Comparison of ENCODE assay signal across 16 mouse cellular contexts in the genomic region with DNA sequence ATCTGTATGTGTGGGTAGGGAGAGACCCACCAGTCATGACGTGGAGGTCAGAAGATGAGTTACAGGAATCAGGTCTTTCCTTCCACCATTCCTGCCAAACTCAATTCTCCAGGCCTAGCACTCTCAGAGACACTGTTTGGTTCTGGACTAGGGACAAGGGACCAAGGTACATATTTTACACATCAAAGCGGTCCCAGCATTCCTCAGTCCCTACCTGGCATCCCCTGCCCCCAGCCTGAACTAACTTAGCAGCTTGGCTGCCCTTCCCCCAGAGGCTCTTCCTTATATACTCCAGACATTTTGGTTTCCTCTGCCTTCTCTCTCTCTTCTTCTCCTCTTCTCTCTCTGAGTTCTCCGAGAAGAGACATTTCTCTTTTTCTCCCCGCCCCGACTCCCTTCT. TPM values are rescaled to one million over a fixed set of nuclear protein-coding genes. Genes with fewer than 3 reads are reported as not detected.
"Had no signal": no experiment of that assay in that cellular context is flagged by ENCODE, and none has a peak within 500 bp of the region (broad histone marks: within the 10 kb centered on the region; RNA-seq: fewer than 3 reads in every experiment).

No protein-coding gene starts in this region.

- H3K27ac ChIP-seq: neural tube, embryonic 15.5 days; stomach, embryonic 15.5 days; stomach, postnatal 0 days had no signal

- H3K36me3 ChIP-seq: neural tube, embryonic 15.5 days; stomach, embryonic 15.5 days had no signal

- H3K4me1 ChIP-seq: stomach, embryonic 15.5 days had no signal

- H3K4me2 ChIP-seq: neural tube, embryonic 15.5 days; stomach, embryonic 15.5 days had no signal

- H3K9ac ChIP-seq: neural tube, embryonic 15.5 days; stomach, embryonic 15.5 days had no signal

- H3K9me3 ChIP-seq: neural tube, embryonic 15.5 days; stomach, embryonic 15.5 days had no signal

- H3K4me3 ChIP-seq: neural tube, embryonic 15.5 days; stomach, embryonic 15.5 days had no signal

- H3K27me3 ChIP-seq: neural tube, embryonic 15.5 days; stomach, embryonic 15.5 days had no signal

- DNase-seq: retina, postnatal 1 day; right cerebral cortex, adult 18-20 months; right cerebral cortex, postnatal 14 days; right cerebral cortex, postnatal 25 days; right cerebral cortex, postnatal 4 days; spleen, adult 18-20 months; thymus, adult 18-20 months; thymus, adult 2 months; thymus, postnatal 14 days; thymus, postnatal 25 days; thymus, postnatal 36 days; thymus, postnatal 4 days had no signal

RNA-seq across cellular contexts. Expression of gene Flrt3, which starts 2.2 kb away (rescaled TPM):
- total RNA-seq: neutrophil, adult 5-6 weeks had no signal
